Mouse (Mus musculus): Measurements from ENCODE around the gene Ormdl3.

GRCm38 (mm10) chr11:98589306-98589705 lies 2.1 kb upstream of the Ormdl3 start:
- TF ChIP-seq EP300 (IDR thresholded peaks at IDR 0.05; ENCODE audit: insufficient read depth, low read depth, low read length) = no peak
- TF ChIP-seq CTCF (IDR thresholded peaks at IDR 0.05; ENCODE audit: low read depth, low read length) = no peak
